Comparison of ENCODE assay signal across 8 mouse cellular contexts in the genomic region with DNA sequence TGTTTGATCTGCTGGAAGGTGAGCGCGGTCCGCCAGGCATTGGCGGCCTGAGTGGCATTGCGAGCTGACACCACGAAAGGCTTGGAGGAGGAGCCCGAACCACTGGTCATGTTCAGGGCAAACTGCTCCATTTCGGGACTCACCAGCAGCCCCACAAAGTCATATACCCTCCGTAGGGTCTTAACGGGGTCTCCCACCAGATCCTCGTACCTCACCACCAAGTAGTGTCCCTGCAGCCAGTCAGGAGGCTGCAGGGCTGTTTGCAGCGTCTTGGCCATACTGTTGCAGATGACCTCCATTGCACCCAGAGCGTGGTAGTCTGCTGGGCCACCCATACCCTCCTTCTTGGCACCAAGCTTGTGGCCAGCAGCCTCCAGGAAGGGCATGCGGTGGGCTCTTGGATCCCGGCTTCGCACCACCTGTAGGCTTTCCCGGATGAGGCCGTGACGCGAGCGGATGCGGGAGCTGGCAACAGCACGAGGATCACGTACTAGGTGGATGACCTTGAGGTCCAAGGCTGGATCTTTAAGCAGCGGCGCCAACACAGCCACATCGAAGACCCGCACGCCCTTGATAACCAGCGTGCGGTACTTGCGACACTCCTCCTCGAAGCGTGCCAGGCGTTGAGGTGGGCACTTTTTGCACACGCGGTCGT. TPM values are rescaled to one million over a fixed set of nuclear protein-coding genes. Genes with fewer than 3 reads are reported as not detected.
A peak's percentile ranks its signal among the peaks of the same experiment; 100 is the strongest.
DNase-seq lines count a peak whose midpoint lies in the region; ATAC-seq and TF ChIP-seq lines count a peak whose summit lies in the region.
"Had no signal": no experiment of that assay in that cellular context is flagged by ENCODE, and none has a peak within 500 bp of the region (broad histone marks: within the 10 kb centered on the region; RNA-seq: fewer than 3 reads in every experiment).

No protein-coding gene starts in this region.

- H3K9ac ChIP-seq in lung, embryonic 14.5 days, result peak overlapping the region; percentile 72; the same call in 1 of the 2 replicates
- H3K9ac ChIP-seq in heart, embryonic 16.5 days (ENCODE audit: low read length), result no peak overlapping the region
- H3K9ac ChIP-seq in liver, embryonic 11.5 days (ENCODE audit: low read depth, low read length), result no peak overlapping the region
- H3K9ac ChIP-seq in stomach, embryonic 15.5 days, result no peak overlapping the region

- peaks cover 11% of the 10 kb centered on the region; the same call in 1 of the 2 replicates for H3K4me1 ChIP-seq in lung, embryonic 14.5 days (ENCODE audit: insufficient read depth)
- H3K4me1 ChIP-seq in heart, embryonic 16.5 days (ENCODE audit: control insufficient read depth, insufficient read depth, low read length), result peaks cover 13% of the 10 kb centered on the region
- no peaks in the 10 kb centered on the region; the same call in 1 of the 2 replicates for H3K4me1 ChIP-seq in liver, embryonic 11.5 days (replicated peaks; ENCODE audit: control insufficient read depth, insufficient read depth, low read length)
- H3K4me1 ChIP-seq in stomach, embryonic 15.5 days, result peaks cover 22% of the 10 kb centered on the region

- no peak for ATAC-seq in lung, embryonic 14.5 days (ENCODE audit: insufficient read depth)
- ATAC-seq in heart, embryonic 16.5 days (replicated peaks; ENCODE audit: extremely low read depth, insufficient read depth, low FRiP score), result no peak
- ATAC-seq in liver, embryonic 11.5 days (replicated peaks; ENCODE audit: low FRiP score), result no peak
- 0 out of 2 replicates have a peak, but pooled peaks have one; percentile 1 for ATAC-seq in stomach, embryonic 15.5 days (ENCODE audit: insufficient read depth, low FRiP score, low read depth)

- WGBS in lung, embryonic 14.5 days, result 69% methylated on average over 38 of the region's 38 CpGs
- 74% methylated on average over 38 of the region's 38 CpGs for WGBS in heart, embryonic 16.5 days
- WGBS in liver, embryonic 11.5 days, result 72% methylated on average over 38 of the region's 38 CpGs
- WGBS in stomach, embryonic 15.5 days, result 71% methylated on average over 38 of the region's 38 CpGs

- H3K4me3 ChIP-seq in lung, embryonic 14.5 days (ENCODE audit: low read depth, low read length), result peak overlapping the region; percentile 71
- peak overlapping the region; percentile 79 for H3K4me3 ChIP-seq in heart, embryonic 16.5 days (ENCODE audit: low read length)
- H3K4me3 ChIP-seq in liver, embryonic 11.5 days (ENCODE audit: low read depth, low read length), result peak overlapping the region; percentile 59
- H3K4me3 ChIP-seq in stomach, embryonic 15.5 days (replicated peaks), result peak overlapping the region; percentile 59

- no peak overlapping the region for H3K27ac ChIP-seq in lung, embryonic 14.5 days (ENCODE audit: low read depth)
- H3K27ac ChIP-seq in heart, embryonic 16.5 days (ENCODE audit: low read length), result no peak overlapping the region
- no peak overlapping the region for H3K27ac ChIP-seq in liver, embryonic 11.5 days (ENCODE audit: low read depth, low read length)
- H3K27ac ChIP-seq in stomach, embryonic 15.5 days, result no peak overlapping the region
- H3K27ac ChIP-seq: macrophage had no signal

- TF ChIP-seq CTCF in lung, embryonic 14.5 days (IDR thresholded peaks at IDR 0.05; ENCODE audit: low read depth), result no peak

- no peak for DNase-seq in lung, embryonic 14.5 days
- DNase-seq in lung, postnatal 14 days, result no peak
- peak; percentile 8 for DNase-seq in cerebellum, adult 9-11 months
- DNase-seq in liver, embryonic 11.5 days (ENCODE audit: low spot score), result peak; percentile 34
- DNase-seq in urinary bladder, adult 2 months (ENCODE audit: low spot score), result no peak

- no peaks in the 10 kb centered on the region for H3K9me3 ChIP-seq in lung, embryonic 14.5 days (ENCODE audit: low read depth, low read length)
- H3K9me3 ChIP-seq in heart, embryonic 16.5 days (replicated peaks; ENCODE audit: control insufficient read depth, low read length), result no peaks in the 10 kb centered on the region
- no peaks in the 10 kb centered on the region for H3K9me3 ChIP-seq in liver, embryonic 11.5 days (ENCODE audit: control insufficient read depth, low read length)
- H3K9me3 ChIP-seq in stomach, embryonic 15.5 days, result no peaks in the 10 kb centered on the region

- H3K4me2 ChIP-seq in lung, embryonic 14.5 days, result peak overlapping the region; percentile 93
- H3K4me2 ChIP-seq in heart, embryonic 16.5 days (ENCODE audit: low read depth, low read length), result peak overlapping the region; percentile 99
- H3K4me2 ChIP-seq in liver, embryonic 11.5 days, result peak overlapping the region; percentile 84
- H3K4me2 ChIP-seq in stomach, embryonic 15.5 days, result peak overlapping the region; percentile 99

- H3K36me3 ChIP-seq in lung, embryonic 14.5 days (ENCODE audit: insufficient read depth), result peaks cover 8% of the 10 kb centered on the region; the same call in 1 of the 2 replicates
- H3K36me3 ChIP-seq in heart, embryonic 16.5 days (ENCODE audit: control insufficient read depth, insufficient read depth), result no peaks in the 10 kb centered on the region
- no peaks in the 10 kb centered on the region for H3K36me3 ChIP-seq in liver, embryonic 11.5 days (ENCODE audit: control insufficient read depth, insufficient read depth, low read length)
- H3K36me3 ChIP-seq in stomach, embryonic 15.5 days, result no peaks in the 10 kb centered on the region

- peaks cover 28% of the 10 kb centered on the region for H3K27me3 ChIP-seq in lung, embryonic 14.5 days (ENCODE audit: insufficient read depth, low read length)
- H3K27me3 ChIP-seq in heart, embryonic 16.5 days (ENCODE audit: control insufficient read depth, insufficient read depth, low read length), result peaks cover 19% of the 10 kb centered on the region
- peaks cover 56% of the 10 kb centered on the region for H3K27me3 ChIP-seq in liver, embryonic 11.5 days (replicated peaks; ENCODE audit: control insufficient read depth, insufficient read depth, low read length)
- peaks cover 19% of the 10 kb centered on the region; the same call in 1 of the 2 replicates for H3K27me3 ChIP-seq in stomach, embryonic 15.5 days (replicated peaks)

RNA-seq across cellular contexts. Expression of gene Chst2, which starts 1.6 kb away (rescaled TPM):
- polyA plus RNA-seq in lung, embryonic 14.5 days (2014; fragmentation: Nextera tagmentation; extraction: Ambion mirVana), result 14.8 and 16.0 TPM in 2 replicates
- 1.3 and 2.0 TPM in 2 replicates for polyA plus RNA-seq in heart, embryonic 16.5 days (2015; fragmentation: Nextera tagmentation; extraction: Ambion mirVana)
- polyA plus RNA-seq in liver, embryonic 11.5 days (2014; fragmentation: Nextera tagmentation; extraction: Ambion mirVana), result 1.3 and 1.6 TPM in 2 replicates
- polyA plus RNA-seq in stomach, embryonic 15.5 days (2015; fragmentation: Nextera tagmentation; extraction: Ambion mirVana), result 8.4 and 10.6 TPM in 2 replicates
- 3.1 and 6.5 TPM in 2 replicates for polyA plus RNA-seq in urinary bladder, adult 2 months (2012; rRNA removed)
- polyA plus RNA-seq: macrophage had no signal

Comparison
In these comparisons a context has a peak if more than half of its experiments do, and no peak if none do; other contexts are left out.
1. DNase-seq: peak in cerebellum, adult 9-11 months (single experiment) and liver, embryonic 11.5 days (single experiment); none in lung, embryonic 14.5 days (single experiment), lung, postnatal 14 days (single experiment) and urinary bladder, adult 2 months (single experiment).
2. Peak in every context shown above with its lines, with median percentiles within 50 percentile points of each other: H3K4me2 ChIP-seq and H3K4me3 ChIP-seq.